Mouse (Mus musculus) heart, postnatal 14 days (tissue): ENCODE measurements around the gene Nde1. TPM values are rescaled to one million over a fixed set of nuclear protein-coding genes. Genes with fewer than 3 reads are reported as not detected.

Source experiments
- microRNA-seq, 2 experiments: library from miRNA; unstranded; fragments of <30 nt; microRNA quantifications; one replicate each; pipeline ENCODE4 v1.2.0; 2021 to 2022
- total RNA-seq, 2 experiments: library from RNA; stranded (reverse); gene quantifications; 2 replicates each; pipeline ENCODE4 v1.2.3; 2021

Nde1 gene
- total RNA-seq, 2 experiments from 2014 or later, result 31.6 to 32.1 TPM

Small RNA genes lying within 50 kb of the gene (microRNA-seq; reads per million reads assigned to microRNA genes)
- gene Gm27671, result 0 reads per million in 2 experiments
- 1,339 to 2,692 reads per million in 2 experiments for gene Mir484

Other genes starting within 250 kb of the Nde1 start
- not detected for gene 2900011O08Rik, start 176.7 kb upstream of the Nde1 start, total RNA-seq
- not detected for gene Ifitm7, start 176.4 kb upstream of the Nde1 start, total RNA-seq
- 10 to 100 TPM; 28.9 to 29.5 TPM for gene Marf1, start 76 bp downstream of the Nde1 start, total RNA-seq
- 10 to 100 TPM; 19.6 to 28.4 TPM for gene Myh11, start 128.1 kb downstream of the Nde1 start, total RNA-seq
- 10 to 100 TPM; 62.7 to 66.2 TPM for gene Fopnl, start 154.1 kb downstream of the Nde1 start, total RNA-seq
- gene Abcc1, start 198.3 kb downstream of the Nde1 start, total RNA-seq, result 10 to 100 TPM; 25.2 to 27.0 TPM